ENCODE assay signal across 13 mouse cellular contexts in genomic region chr6:116679563-116680288, GRCm38 (mm10). TPM values are rescaled to one million over a fixed set of nuclear protein-coding genes. Genes with fewer than 3 reads are reported as not detected.
DNase-seq lines count a peak whose midpoint lies in the region; ATAC-seq and TF ChIP-seq lines count a peak whose summit lies in the region.
"Had no signal": no experiment of that assay in that cellular context is flagged by ENCODE, and none has a peak within 500 bp of the region (broad histone marks: within the 10 kb centered on the region; RNA-seq: fewer than 3 reads in every experiment).

No protein-coding gene starts in this region.

- TF ChIP-seq CTCF in liver, postnatal 0 days (IDR thresholded peaks at IDR 0.05; ENCODE audit: low read depth), result no peak

- DNase-seq in liver, result peak; percentile 15
- no peak for DNase-seq in liver, embryonic 11.5 days (ENCODE audit: low spot score)
- peak; percentile 44 for DNase-seq in liver, postnatal 0 days
- peak; percentile 27 to 60 for DNase-seq in spleen, postnatal 10 days (ENCODE audit: low spot score in 2 of 2)
- DNase-seq in embryo, embryonic 10 days (ENCODE audit: low spot score), result no peak
- DNase-seq: cerebellum, adult 11-12 months had no signal

- 64% methylated on average over 5 of the region's 5 CpGs for WGBS in liver, embryonic 11.5 days
- 50% methylated on average over 5 of the region's 5 CpGs for WGBS in liver, postnatal 0 days (ENCODE audit: insufficient replicate concordance)
- 84% methylated on average over 5 of the region's 5 CpGs for WGBS in hindbrain, embryonic 12.5 days

- no peaks in the 10 kb centered on the region for H3K9me3 ChIP-seq in liver, embryonic 11.5 days (ENCODE audit: control insufficient read depth, low read length)
- no peaks in the 10 kb centered on the region for H3K9me3 ChIP-seq in liver, postnatal 0 days (ENCODE audit: low read length)
- no peaks in the 10 kb centered on the region for H3K9me3 ChIP-seq in hindbrain, embryonic 12.5 days (replicated peaks)
- H3K9me3 ChIP-seq: embryonic facial prominence, embryonic 12.5 days; forebrain, embryonic 15.5 days; heart, embryonic 15.5 days; intestine, embryonic 15.5 days; lung, embryonic 15.5 days had no signal

- no peaks in the 10 kb centered on the region for H3K36me3 ChIP-seq in liver, embryonic 11.5 days (ENCODE audit: control insufficient read depth, insufficient read depth, low read length)
- H3K36me3 ChIP-seq in liver, postnatal 0 days (replicated peaks; ENCODE audit: insufficient read depth, low read length), result no peaks in the 10 kb centered on the region
- H3K36me3 ChIP-seq in hindbrain, embryonic 12.5 days, result no peaks in the 10 kb centered on the region
- H3K36me3 ChIP-seq: embryonic facial prominence, embryonic 12.5 days; forebrain, embryonic 15.5 days; heart, embryonic 15.5 days; intestine, embryonic 15.5 days; lung, embryonic 15.5 days had no signal

- ATAC-seq in liver, embryonic 11.5 days (replicated peaks; ENCODE audit: low FRiP score), result no peak
- peak; percentile 85 for ATAC-seq in common myeloid progenitor, adult 5-6 weeks (replicated peaks; ENCODE audit: low read depth, poor library complexity, severe bottlenecking)
- peak; percentile 68 for ATAC-seq in liver, postnatal 0 days
- ATAC-seq in hindbrain, embryonic 12.5 days (ENCODE audit: low FRiP score), result no peak
- ATAC-seq: forebrain, embryonic 15.5 days; intestine, embryonic 15.5 days had no signal

- no peak overlapping the region for H3K9ac ChIP-seq in liver, embryonic 11.5 days (ENCODE audit: low read depth, low read length)
- H3K9ac ChIP-seq in liver, postnatal 0 days (replicated peaks), result no peak overlapping the region
- H3K9ac ChIP-seq in hindbrain, embryonic 12.5 days, result no peak overlapping the region
- H3K9ac ChIP-seq: embryonic facial prominence, embryonic 12.5 days; forebrain, embryonic 15.5 days; heart, embryonic 15.5 days; intestine, embryonic 15.5 days; lung, embryonic 15.5 days had no signal

- peaks cover 7% of the 10 kb centered on the region; the same call in 1 of the 2 replicates for H3K4me1 ChIP-seq in liver, embryonic 11.5 days (replicated peaks; ENCODE audit: control insufficient read depth, insufficient read depth, low read length)
- peaks cover 9% of the 10 kb centered on the region for H3K4me1 ChIP-seq in liver, postnatal 0 days (ENCODE audit: insufficient read depth)
- H3K4me1 ChIP-seq in hindbrain, embryonic 12.5 days, result no peaks in the 10 kb centered on the region
- H3K4me1 ChIP-seq: embryonic facial prominence, embryonic 12.5 days; forebrain, embryonic 15.5 days; lung, embryonic 15.5 days had no signal

- no peak for TF ChIP-seq EP300 in liver, postnatal 0 days (IDR thresholded peaks at IDR 0.05; ENCODE audit: low read depth)

- H3K4me3 ChIP-seq in liver, embryonic 11.5 days (ENCODE audit: low read depth, low read length), result no peak overlapping the region
- no peak overlapping the region for H3K4me3 ChIP-seq in liver, postnatal 0 days (ENCODE audit: low read depth, low read length)
- no peak overlapping the region for H3K4me3 ChIP-seq in hindbrain, embryonic 12.5 days
- H3K4me3 ChIP-seq: embryonic facial prominence, embryonic 12.5 days; forebrain, embryonic 15.5 days; heart, embryonic 15.5 days; intestine, embryonic 15.5 days; lung, embryonic 15.5 days had no signal

- H3K27ac ChIP-seq in liver, embryonic 11.5 days (ENCODE audit: low read depth, low read length), result no peak overlapping the region
- H3K27ac ChIP-seq in liver, postnatal 0 days (ENCODE audit: low read depth), result peak overlapping the region; percentile 66
- no peak overlapping the region for H3K27ac ChIP-seq in hindbrain, embryonic 12.5 days
- H3K27ac ChIP-seq: embryonic facial prominence, embryonic 12.5 days; forebrain, embryonic 15.5 days; heart, embryonic 15.5 days; intestine, embryonic 15.5 days; lung, embryonic 15.5 days had no signal

- no peak overlapping the region for H3K4me2 ChIP-seq in liver, embryonic 11.5 days
- no peak overlapping the region for H3K4me2 ChIP-seq in liver, postnatal 0 days (ENCODE audit: low read depth, low read length)
- H3K4me2 ChIP-seq in hindbrain, embryonic 12.5 days (replicated peaks), result no peak overlapping the region
- H3K4me2 ChIP-seq: embryonic facial prominence, embryonic 12.5 days; forebrain, embryonic 15.5 days; heart, embryonic 15.5 days; intestine, embryonic 15.5 days; lung, embryonic 15.5 days had no signal

- H3K27me3 ChIP-seq in liver, embryonic 11.5 days (replicated peaks; ENCODE audit: control insufficient read depth, insufficient read depth, low read length), result no peaks in the 10 kb centered on the region
- H3K27me3 ChIP-seq in liver, postnatal 0 days (ENCODE audit: insufficient read depth, low read length), result no peaks in the 10 kb centered on the region
- no peaks in the 10 kb centered on the region for H3K27me3 ChIP-seq in hindbrain, embryonic 12.5 days
- H3K27me3 ChIP-seq: embryonic facial prominence, embryonic 12.5 days; forebrain, embryonic 15.5 days; heart, embryonic 15.5 days; intestine, embryonic 15.5 days; lung, embryonic 15.5 days had no signal

RNA-seq across cellular contexts. Expression of gene Rassf4, which starts 6.0 kb away (rescaled TPM):
- 4.8 and 4.9 TPM in 2 replicates for polyA plus RNA-seq in liver, embryonic 11.5 days (2014; fragmentation: Nextera tagmentation; extraction: Ambion mirVana)
- total RNA-seq in common myeloid progenitor, adult 5-6 weeks (2017), result 15.0 and 17.4 TPM in 2 replicates
- polyA plus RNA-seq in liver, postnatal 0 days (2015; fragmentation: Nextera tagmentation; extraction: Ambion mirVana), result 7.2 and 9.6 TPM in 2 replicates
- 38.7 and 46.7 TPM in 2 replicates for polyA plus RNA-seq in hindbrain, embryonic 12.5 days (2016; fragmentation: Nextera tagmentation; extraction: Ambion mirVana)

RNA-seq across cellular contexts. Expression of gene Depp1, which starts 29.3 kb away (rescaled TPM):
- polyA plus RNA-seq in liver, embryonic 11.5 days (2014; fragmentation: Nextera tagmentation; extraction: Ambion mirVana), result 5.3 and 6.1 TPM in 2 replicates
- 0.63 and 1.6 TPM in 2 replicates for total RNA-seq in common myeloid progenitor, adult 5-6 weeks (2017)
- 103 and 122 TPM in 2 replicates for polyA plus RNA-seq in liver, postnatal 0 days (2015; fragmentation: Nextera tagmentation; extraction: Ambion mirVana)
- 9.5 and 9.7 TPM in 2 replicates for polyA plus RNA-seq in hindbrain, embryonic 12.5 days (2016; fragmentation: Nextera tagmentation; extraction: Ambion mirVana)

RNA-seq across cellular contexts. Expression of gene Tmem72, which starts 37.0 kb away (rescaled TPM):
- polyA plus RNA-seq in liver, embryonic 11.5 days (2014; fragmentation: Nextera tagmentation; extraction: Ambion mirVana), result 0.01 and 0.03 TPM in 2 replicates
- total RNA-seq in common myeloid progenitor, adult 5-6 weeks (2017), result 0.05 TPM in 2 replicates
- polyA plus RNA-seq in liver, postnatal 0 days (2015; fragmentation: Nextera tagmentation; extraction: Ambion mirVana), result not detected in 2 replicates
- 0.10 and 0.12 TPM in 2 replicates for polyA plus RNA-seq in hindbrain, embryonic 12.5 days (2016; fragmentation: Nextera tagmentation; extraction: Ambion mirVana)

RNA-seq across cellular contexts. Expression of gene Zfp422, which starts 50.9 kb away (rescaled TPM):
- polyA plus RNA-seq in liver, embryonic 11.5 days (2014; fragmentation: Nextera tagmentation; extraction: Ambion mirVana), result 92.5 and 98.5 TPM in 2 replicates
- total RNA-seq in common myeloid progenitor, adult 5-6 weeks (2017), result 79.8 and 85.1 TPM in 2 replicates
- 26.2 and 26.7 TPM in 2 replicates for polyA plus RNA-seq in liver, postnatal 0 days (2015; fragmentation: Nextera tagmentation; extraction: Ambion mirVana)
- 237 and 251 TPM in 2 replicates for polyA plus RNA-seq in hindbrain, embryonic 12.5 days (2016; fragmentation: Nextera tagmentation; extraction: Ambion mirVana)

Comparison
In these comparisons a context has a peak if more than half of its experiments do, and no peak if none do; other contexts are left out.
1. DNase-seq: peak in liver (single experiment), liver, postnatal 0 days (single experiment) and spleen, postnatal 10 days (2 of 2); none in liver, embryonic 11.5 days (single experiment) and embryo, embryonic 10 days (single experiment).
2. ATAC-seq: peak in common myeloid progenitor, adult 5-6 weeks (single experiment) and liver, postnatal 0 days (single experiment); none in liver, embryonic 11.5 days (single experiment) and hindbrain, embryonic 12.5 days (single experiment).